Mouse (Mus musculus) stomach, postnatal 0 days (tissue): ENCODE results near the gene Gal.

ENCODE experiments used
- CTCF ChIP-seq: IDR thresholded peaks from 2 replicates; pipeline ENCODE4 v1.5.1; 2016; ENCODE audit warnings: antibody characterized with exemption, low read depth, mild to moderate bottlenecking, moderate library complexity
- EP300 ChIP-seq: optimal IDR thresholded peaks from 2 replicates; pipeline ENCODE3; 2016; ENCODE audit warnings: antibody characterized with exemption

DNA sequence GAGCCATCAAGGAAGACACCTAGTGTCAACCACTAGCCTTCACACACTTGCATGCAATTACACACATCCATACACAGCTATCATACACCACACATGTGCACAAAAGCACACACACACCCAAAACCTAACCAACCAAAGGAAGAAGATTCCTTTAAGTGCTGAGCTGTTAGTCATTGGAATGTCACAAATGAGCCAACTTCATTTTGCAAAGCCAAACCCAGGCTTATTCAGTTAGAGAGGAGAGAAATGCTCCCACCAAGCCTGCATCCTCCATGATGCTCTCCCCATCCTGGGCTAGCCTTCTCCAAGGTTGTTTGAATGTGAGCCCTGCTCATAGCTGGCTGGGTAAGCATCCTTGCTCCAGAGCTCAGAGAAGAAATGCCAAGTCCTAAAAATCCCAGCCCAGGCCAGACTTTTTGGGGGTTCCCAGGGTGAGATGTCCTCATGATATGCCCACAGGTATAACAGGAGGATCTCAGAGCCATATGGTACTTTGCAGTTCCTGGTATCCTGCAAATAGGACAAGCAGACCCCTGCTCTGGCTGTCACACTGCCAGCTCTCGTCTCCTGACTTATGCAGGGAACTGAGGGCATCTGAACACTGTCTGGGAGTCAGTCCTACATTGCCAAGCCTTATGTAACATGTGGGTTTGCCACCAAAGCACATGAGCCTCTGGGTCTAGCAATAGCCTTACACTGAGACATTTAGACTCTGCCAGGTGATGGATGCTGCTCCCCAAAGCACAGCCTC lies 8.6 kb downstream of the Gal start:
- TF ChIP-seq CTCF = no peak
- no peak for TF ChIP-seq EP300
